Comparison of ENCODE assay signal across 17 mouse cellular contexts in genomic region chr3:115992588-115992987, GRCm38 (mm10).
"Had no signal": no experiment of that assay in that cellular context is flagged by ENCODE, and none has a peak within 500 bp of the region (broad histone marks: within the 10 kb centered on the region; RNA-seq: fewer than 3 reads in every experiment).

No protein-coding gene starts in this region.

- H3K27ac ChIP-seq: heart, adult 2 months; heart, embryonic 13.5 days; heart, embryonic 15.5 days; hindbrain, embryonic 13.5 days; hindbrain, embryonic 15.5 days; hindbrain, postnatal 0 days; kidney, embryonic 15.5 days; layer of hippocampus, adult 2 months; left cerebral cortex, adult 2 months; limb, embryonic 12.5 days; liver, embryonic 14.5 days had no signal

- H3K4me2 ChIP-seq: heart, embryonic 11.5 days; heart, embryonic 13.5 days; heart, embryonic 15.5 days; hindbrain, embryonic 13.5 days; hindbrain, embryonic 15.5 days; kidney, embryonic 15.5 days; limb, embryonic 12.5 days had no signal

- H3K9me3 ChIP-seq: heart, embryonic 13.5 days; heart, embryonic 15.5 days; hindbrain, embryonic 13.5 days; hindbrain, embryonic 15.5 days; kidney, embryonic 15.5 days; limb, embryonic 10.5 days; limb, embryonic 12.5 days had no signal

- H3K9ac ChIP-seq: heart, embryonic 13.5 days; heart, embryonic 15.5 days; hindbrain, embryonic 13.5 days; hindbrain, embryonic 15.5 days; kidney, embryonic 15.5 days; limb, embryonic 12.5 days; liver, embryonic 14.5 days had no signal

- H3K4me1 ChIP-seq: hindbrain, embryonic 13.5 days; hindbrain, embryonic 15.5 days had no signal

- DNase-seq: gastrocnemius, postnatal 14 days; gastrocnemius, postnatal 36 days; heart, adult 2 months; heart, postnatal 36 days; kidney, adult 9 months had no signal

- H3K4me3 ChIP-seq: heart, adult 2 months; heart, embryonic 13.5 days; heart, embryonic 15.5 days; hindbrain, embryonic 13.5 days; hindbrain, embryonic 15.5 days; kidney, embryonic 15.5 days; layer of hippocampus, adult 2 months; left cerebral cortex, adult 2 months; limb, embryonic 10.5 days; limb, embryonic 12.5 days had no signal

- ATAC-seq: hindbrain, postnatal 0 days had no signal

- H3K27me3 ChIP-seq: heart, embryonic 13.5 days; heart, embryonic 15.5 days; hindbrain, embryonic 13.5 days; hindbrain, embryonic 15.5 days; kidney, embryonic 15.5 days; limb, embryonic 12.5 days had no signal
